Mouse (Mus musculus): ENCODE results near the gene Chrnb2. TPM values are rescaled to one million over a fixed set of nuclear protein-coding genes. Genes with fewer than 3 reads are reported as not detected.

Chrnb2 gene
- polyA plus RNA-seq, 1 experiment from 2014 or later = 13.6 TPM

GRCm38 (mm10) chr3:89772968-89773709 is 8.7 kb upstream of the Chrnb2 start, which contains the start of gene Ube2q1:
Gene Ube2q1, plus strand, starts transcription at chr3:89773616.
- Histone ChIP-seq H3K4me1 (ENCODE audit: control insufficient read depth, insufficient read depth, low read length) (peaks cover 19% of the 10 kb centered on the region), H3K9ac (ENCODE audit: low read length) (peak within 1 kb of the TSS; percentile 99), H3K4me2 (peak within 1 kb of the TSS; percentile 76), H3K4me3 (ENCODE audit: low read depth, low read length) (peak within 1 kb of the TSS; percentile 96), H3K9me3 (ENCODE audit: control insufficient read depth, low read length) (no peaks in the 10 kb centered on the region), H3K36me3 (ENCODE audit: control insufficient read depth, insufficient read depth, low read length) (peaks cover 6% of the 10 kb centered on the region), H3K27me3 (ENCODE audit: control insufficient read depth, insufficient read depth, low read length) (no peaks in the 10 kb centered on the region), H3K27ac (ENCODE audit: low read depth, low read length) (peak within 1 kb of the TSS; percentile 84)
- peak; percentile 99 for DNase-seq (ENCODE audit: low spot score, missing footprints)
- WGBS = under 1% methylated on average over 69 of the region's 90 CpGs
- peak; percentile 91 for ATAC-seq (ENCODE audit: low FRiP score)

GRCm38 (mm10) chr3:89772588-89772967 is 8.1 kb upstream of the Chrnb2 start:
- H3K4me1 ChIP-seq (ENCODE audit: control insufficient read depth, insufficient read depth, low read length) = peaks cover 19% of the 10 kb centered on the region
- 2% methylated on average over 17 of the region's 17 CpGs for WGBS
- peak overlapping the region; percentile 76 for H3K4me2 ChIP-seq
- H3K36me3 ChIP-seq (ENCODE audit: control insufficient read depth, insufficient read depth, low read length) = peaks cover 6% of the 10 kb centered on the region
- peak overlapping the region; percentile 84 for H3K27ac ChIP-seq (ENCODE audit: low read depth, low read length)
- DNase-seq (ENCODE audit: low spot score, missing footprints) (no peak), ATAC-seq (ENCODE audit: low FRiP score) (no peak; the same call in 1 of the 2 replicates)
- peak overlapping the region; percentile 99 for H3K9ac ChIP-seq (ENCODE audit: low read length)
- H3K27me3 ChIP-seq (ENCODE audit: control insufficient read depth, insufficient read depth, low read length) = no peaks in the 10 kb centered on the region
- no peaks in the 10 kb centered on the region for H3K9me3 ChIP-seq (ENCODE audit: control insufficient read depth, low read length)
- peak overlapping the region; percentile 96 for H3K4me3 ChIP-seq (ENCODE audit: low read depth, low read length)

GRCm38 (mm10) chr3:89770425-89771002 is 6.1 kb upstream of the Chrnb2 start:
- no peaks in the 10 kb centered on the region for H3K36me3 ChIP-seq (ENCODE audit: control insufficient read depth, insufficient read depth, low read length)
- H3K9ac ChIP-seq (ENCODE audit: low read length) = no peak overlapping the region
- no peak overlapping the region for H3K27ac ChIP-seq (ENCODE audit: low read depth, low read length)
- no peak for DNase-seq (ENCODE audit: low spot score, missing footprints)
- H3K27me3 ChIP-seq (ENCODE audit: control insufficient read depth, insufficient read depth, low read length) = no peaks in the 10 kb centered on the region
- H3K9me3 ChIP-seq (ENCODE audit: control insufficient read depth, low read length) = no peaks in the 10 kb centered on the region
- ATAC-seq (ENCODE audit: low FRiP score) = no peak
- H3K4me3 ChIP-seq (ENCODE audit: low read depth, low read length) = no peak overlapping the region
- H3K4me1 ChIP-seq (ENCODE audit: control insufficient read depth, insufficient read depth, low read length) = peaks cover 19% of the 10 kb centered on the region
- 57% methylated on average over 2 of the region's 2 CpGs for WGBS
- no peak overlapping the region for H3K4me2 ChIP-seq

- Histone ChIP-seq H3K27ac (ENCODE audit: low read depth, low read length) (no peak overlapping the region), H3K9ac (ENCODE audit: low read length) (no peak overlapping the region), H3K27me3 (ENCODE audit: control insufficient read depth, insufficient read depth, low read length) (no peaks in the 10 kb centered on the region), H3K4me1 (ENCODE audit: control insufficient read depth, insufficient read depth, low read length) (peaks cover 10% of the 10 kb centered on the region), H3K4me2 (no peak overlapping the region), H3K36me3 (ENCODE audit: control insufficient read depth, insufficient read depth, low read length) (no peaks in the 10 kb centered on the region), H3K4me3 (ENCODE audit: low read depth, low read length) (no peak overlapping the region), H3K9me3 (ENCODE audit: control insufficient read depth, low read length) (no peaks in the 10 kb centered on the region)
- no peak for DNase-seq (ENCODE audit: low spot score, missing footprints)
- no peak for ATAC-seq (ENCODE audit: low FRiP score)
- 74% methylated on average over 7 of the region's 7 CpGs for WGBS
These were observed 5.2 kb upstream of the Chrnb2 start for GRCm38 (mm10) chr3:89769584-89769983.

- Histone ChIP-seq H3K27ac (ENCODE audit: low read depth, low read length) (no peak overlapping the region; the same call in 1 of the 2 replicates), H3K27me3 (ENCODE audit: control insufficient read depth, insufficient read depth, low read length) (no peaks in the 10 kb centered on the region), H3K9ac (ENCODE audit: low read length) (no peak overlapping the region), H3K4me1 (ENCODE audit: control insufficient read depth, insufficient read depth, low read length) (peaks cover 5% of the 10 kb centered on the region), H3K9me3 (ENCODE audit: control insufficient read depth, low read length) (no peaks in the 10 kb centered on the region), H3K4me2 (peak overlapping the region; percentile 23), H3K4me3 (ENCODE audit: low read depth, low read length) (no peak overlapping the region), H3K36me3 (ENCODE audit: control insufficient read depth, insufficient read depth, low read length) (no peaks in the 10 kb centered on the region)
- DNase-seq (ENCODE audit: low spot score, missing footprints) (no peak), ATAC-seq (ENCODE audit: low FRiP score) (peak; percentile 57; the same call in 1 of the 2 replicates)
- WGBS = 77% methylated on average over 3 of the region's 3 CpGs
These were observed 4.6 kb downstream of the Chrnb2 start for GRCm38 (mm10) chr3:89759786-89760185.

- Histone ChIP-seq H3K4me1 (ENCODE audit: control insufficient read depth, insufficient read depth, low read length) (no peaks in the 10 kb centered on the region; the same call in none of the 2 replicates), H3K9ac (ENCODE audit: low read length) (no peak overlapping the region)
These were observed 6.6 kb downstream of the Chrnb2 start for GRCm38 (mm10) chr3:89757851-89758250.

GRCm38 (mm10) chr3:89755283-89755682 is 9.1 kb downstream of the Chrnb2 start:
- no peaks in the 10 kb centered on the region for H3K9me3 ChIP-seq (ENCODE audit: control insufficient read depth, low read length)
- no peak overlapping the region for H3K9ac ChIP-seq (ENCODE audit: low read length)
- no peak for ATAC-seq (ENCODE audit: low FRiP score)
- no peaks in the 10 kb centered on the region for H3K27me3 ChIP-seq (ENCODE audit: control insufficient read depth, insufficient read depth, low read length)
- H3K4me1 ChIP-seq (ENCODE audit: control insufficient read depth, insufficient read depth, low read length) = no peaks in the 10 kb centered on the region; the same call in 1 of the 2 replicates
- H3K36me3 ChIP-seq (ENCODE audit: control insufficient read depth, insufficient read depth, low read length) = peaks cover 12% of the 10 kb centered on the region; the same call in 1 of the 2 replicates
- no peak overlapping the region for H3K27ac ChIP-seq (ENCODE audit: low read depth, low read length)
- 70% methylated on average over 6 of the region's 6 CpGs for WGBS
- H3K4me2 ChIP-seq = no peak overlapping the region
- no peak for DNase-seq (ENCODE audit: low spot score, missing footprints)
- H3K4me3 ChIP-seq (ENCODE audit: low read depth, low read length) = no peak overlapping the region

More at GRCm38 (mm10) chr3:89757851-89758250, 6.6 kb downstream of the Chrnb2 start:
- no peaks in the 10 kb centered on the region for H3K27me3 ChIP-seq (ENCODE audit: control insufficient read depth, insufficient read depth, low read length)
- no peak overlapping the region for H3K4me3 ChIP-seq (ENCODE audit: low read depth, low read length)
- no peaks in the 10 kb centered on the region for H3K36me3 ChIP-seq (ENCODE audit: control insufficient read depth, insufficient read depth, low read length)
- WGBS = 83% methylated on average over 2 of the region's 2 CpGs
- H3K27ac ChIP-seq (ENCODE audit: low read depth, low read length) = no peak overlapping the region
- H3K4me2 ChIP-seq = no peak overlapping the region
- no peak for DNase-seq (ENCODE audit: low spot score, missing footprints)
- ATAC-seq (ENCODE audit: low FRiP score) = no peak
- H3K9me3 ChIP-seq (ENCODE audit: control insufficient read depth, low read length) = no peaks in the 10 kb centered on the region

- WGBS = 83% methylated on average over 1 of the region's 1 CpGs
- Histone ChIP-seq H3K36me3 (ENCODE audit: control insufficient read depth, insufficient read depth, low read length) (peaks cover 16% of the 10 kb centered on the region), H3K27me3 (ENCODE audit: control insufficient read depth, insufficient read depth, low read length) (no peaks in the 10 kb centered on the region), H3K4me2 (no peak overlapping the region), H3K9me3 (ENCODE audit: control insufficient read depth, low read length) (no peaks in the 10 kb centered on the region), H3K9ac (ENCODE audit: low read length) (no peak overlapping the region), H3K4me3 (ENCODE audit: low read depth, low read length) (no peak overlapping the region), H3K27ac (ENCODE audit: low read depth, low read length) (no peak overlapping the region), H3K4me1 (ENCODE audit: control insufficient read depth, insufficient read depth, low read length) (no peaks in the 10 kb centered on the region)
- ATAC-seq (ENCODE audit: low FRiP score) (peak; percentile 33; the same call in 1 of the 2 replicates), DNase-seq (ENCODE audit: low spot score, missing footprints) (no peak)
These were observed 12.1 kb downstream of the Chrnb2 start for GRCm38 (mm10) chr3:89752307-89752706.

- DNase-seq (ENCODE audit: low spot score, missing footprints) (no peak), ATAC-seq (ENCODE audit: low FRiP score) (no peak)
- no peaks in the 10 kb centered on the region for H3K27me3 ChIP-seq (ENCODE audit: control insufficient read depth, insufficient read depth, low read length)
- no peaks in the 10 kb centered on the region; the same call in 1 of the 2 replicates for H3K36me3 ChIP-seq (ENCODE audit: control insufficient read depth, insufficient read depth, low read length)
- H3K4me3 ChIP-seq (ENCODE audit: low read depth, low read length) = no peak overlapping the region
- no peak overlapping the region for H3K4me2 ChIP-seq
- no peak overlapping the region for H3K27ac ChIP-seq (ENCODE audit: low read depth, low read length)
- H3K9ac ChIP-seq (ENCODE audit: low read length) = no peak overlapping the region
- 98% methylated on average over 6 of the region's 6 CpGs for WGBS
- H3K4me1 ChIP-seq (ENCODE audit: control insufficient read depth, insufficient read depth, low read length) = no peaks in the 10 kb centered on the region
- H3K9me3 ChIP-seq (ENCODE audit: control insufficient read depth, low read length) = no peaks in the 10 kb centered on the region
These were observed 25.9 kb downstream of the Chrnb2 start for GRCm38 (mm10) chr3:89738509-89738908.
